Mouse (Mus musculus) spleen, adult 2 months (tissue): ENCODE results near the gene Rpl11. TPM values are rescaled to one million over a fixed set of nuclear protein-coding genes. Genes with fewer than 3 reads are reported as not detected.

Experiments
- DNase-seq, 2 experiments: peaks; one replicate each; pipeline versions ENCODE4 v3.0.0 to v3.0.0-alpha.2; 2012 to 2021; ENCODE audit warnings: low spot score in 2 of 2, low read depth in 1 of 2
- H3K27ac ChIP-seq: fragments of 200-500 bp; 2 replicates; pipeline ENCODE4 v1.5.1; 2012; ENCODE audit warnings: low read length, inconsistent platforms; ENCODE audit not compliant: insufficient read depth
- H3K27me3 ChIP-seq: fragments of 200-500 bp; 2 replicates; pipeline ENCODE4 v1.6.1; 2012; ENCODE audit warnings: mild to moderate bottlenecking, moderate library complexity, low read length, inconsistent platforms; ENCODE audit not compliant: control insufficient read depth, insufficient read depth
- H3K36me3 ChIP-seq: fragments of 200-500 bp; 2 replicates; pipeline ENCODE4 v1.6.1; 2012; ENCODE audit warnings: mild to moderate bottlenecking, low read length, inconsistent platforms; ENCODE audit not compliant: control insufficient read depth, insufficient read depth
- H3K4me1 ChIP-seq: fragments of 200-500 bp; 2 replicates; pipeline ENCODE4 v1.6.1; 2011; ENCODE audit warnings: inconsistent platforms; ENCODE audit not compliant: control insufficient read depth, insufficient read depth, insufficient read length
- H3K4me3 ChIP-seq: fragments of 200-500 bp; 2 replicates; pipeline ENCODE4 v1.5.1; 2011; ENCODE audit warnings: mild to moderate bottlenecking, inconsistent platforms; ENCODE audit not compliant: insufficient read depth, insufficient read length; ENCODE audit errors: extremely low read depth
- CTCF ChIP-seq: fragments of 200-500 bp; IDR thresholded peaks from 2 replicates; pipeline ENCODE4 v1.5.1; 2011; ENCODE audit warnings: mild to moderate bottlenecking, inconsistent platforms; ENCODE audit not compliant: insufficient read depth, insufficient read length, insufficient replicate concordance; ENCODE audit errors: extremely low read depth
- POLR2A ChIP-seq: fragments of 200-500 bp; IDR thresholded peaks from 2 replicates; pipeline ENCODE4 v1.6.1; 2011; ENCODE audit warnings: low read depth, low read length, inconsistent platforms
- WGBS: fragments of 180-500 bp; shearing (Covaris S2); methylation state at CpG from one replicate; pipeline ENCODE4 v1.1.7; 2018; 5-methylcytosine and 5-hydroxymethylcytosine counted together
- polyA plus RNA-seq: library from polyadenylated mRNA; depleted of rRNA; stranded (reverse); fragments of >200 nt; gene quantifications from 2 replicates; pipeline ENCODE4 v1.2.3, GENCODE M21; 2012

Rpl11 gene
- polyA plus RNA-seq, 1 experiment = 259 TPM

GRCm38 (mm10) chr4:136053843-136054242 is 615 bp upstream of the Rpl11 start:
- Histone ChIP-seq H3K27ac (no peak overlapping the region), H3K36me3 (peaks cover 19% of the 10 kb centered on the region), H3K4me3 (no peak overlapping the region), H3K27me3 (no peaks in the 10 kb centered on the region), H3K4me1 (no peaks in the 10 kb centered on the region; the same call in 1 of the 2 replicates)
- DNase-seq = no peak
- 73% methylated on average over 5 of the region's 5 CpGs for WGBS
- TF ChIP-seq POLR2A = no peak
- no peak for TF ChIP-seq CTCF

- Histone ChIP-seq H3K36me3 (peaks cover 22% of the 10 kb centered on the region), H3K27ac (peak overlapping the region; percentile 64; the same call in 1 of the 2 replicates), H3K27me3 (no peaks in the 10 kb centered on the region), H3K4me3 (peak overlapping the region; percentile 92), H3K4me1 (no peaks in the 10 kb centered on the region; the same call in 1 of the 2 replicates)
- WGBS = under 1% methylated on average over 50 of the region's 50 CpGs
- DNase-seq = peak in 1 of 2 experiments; percentile 27
- TF ChIP-seq CTCF (no peak), POLR2A (no peak)
These were observed 538 bp downstream of the Rpl11 start for GRCm38 (mm10) chr4:136052534-136053246.

- no peaks in the 10 kb centered on the region; the same call in 1 of the 2 replicates for H3K4me1 ChIP-seq
- no peak for DNase-seq
- peaks cover 22% of the 10 kb centered on the region for H3K36me3 ChIP-seq
- peak overlapping the region; percentile 92; the same call in 1 of the 2 replicates for H3K4me3 ChIP-seq
- no peaks in the 10 kb centered on the region for H3K27me3 ChIP-seq
- no peak for TF ChIP-seq CTCF
- TF ChIP-seq POLR2A = no peak
- WGBS = 0% methylated on average over 3 of the region's 3 CpGs
- no peak overlapping the region for H3K27ac ChIP-seq
These were observed 1.2 kb downstream of the Rpl11 start for GRCm38 (mm10) chr4:136052060-136052459.

- DNase-seq = no peak
- peaks cover 22% of the 10 kb centered on the region for H3K36me3 ChIP-seq
- H3K27ac ChIP-seq = no peak overlapping the region
These were observed 3.0 kb downstream of the Rpl11 start for GRCm38 (mm10) chr4:136050226-136050625.

GRCm38 (mm10) chr4:136048291-136049032 is 4.8 kb downstream of the Rpl11 start:
- WGBS = 84% methylated on average over 4 of the region's 4 CpGs
- no peaks in the 10 kb centered on the region for H3K27me3 ChIP-seq
- peaks cover 22% of the 10 kb centered on the region for H3K36me3 ChIP-seq
- H3K4me1 ChIP-seq = no peaks in the 10 kb centered on the region; the same call in 1 of the 2 replicates
- no peak for DNase-seq
- no peak overlapping the region for H3K4me3 ChIP-seq
- TF ChIP-seq POLR2A = no peak
- H3K27ac ChIP-seq = no peak overlapping the region

More at GRCm38 (mm10) chr4:136050226-136050625, 3.0 kb downstream of the Rpl11 start:
- no peaks in the 10 kb centered on the region; the same call in 1 of the 2 replicates for H3K4me1 ChIP-seq
- 96% methylated on average over 6 of the region's 6 CpGs for WGBS
- no peak for TF ChIP-seq CTCF
- TF ChIP-seq POLR2A = no peak
- H3K4me3 ChIP-seq = no peak overlapping the region
- H3K27me3 ChIP-seq = no peaks in the 10 kb centered on the region

GRCm38 (mm10) chr4:136047626-136048025 is 5.6 kb downstream of the Rpl11 start:
- Histone ChIP-seq H3K4me1 (no peaks in the 10 kb centered on the region; the same call in 1 of the 2 replicates), H3K4me3 (no peak overlapping the region), H3K36me3 (peaks cover 22% of the 10 kb centered on the region), H3K27me3 (no peaks in the 10 kb centered on the region), H3K27ac (no peak overlapping the region)
- WGBS = 51% methylated on average over 4 of the region's 4 CpGs
- no peak for TF ChIP-seq POLR2A
- TF ChIP-seq CTCF = no peak
- DNase-seq = no peak
